Mouse (Mus musculus): ENCODE results near the gene Nit2.
A peak's percentile ranks its signal among the peaks of the same experiment; 100 is the strongest.

Gene Nit2

GRCm38 (mm10) chr16:57162841-57163240 lies 4.3 kb downstream of the Nit2 start:
- peak; percentile 71 for DNase-seq (ENCODE audit: low read depth)

- no peak for DNase-seq (ENCODE audit: low read depth)
Measured at GRCm38 (mm10) chr16:57159835-57160234, 7.3 kb downstream of the Nit2 start.

GRCm38 (mm10) chr16:57157728-57158127 lies 9.4 kb downstream of the Nit2 start:
- DNase-seq (ENCODE audit: low read depth), result no peak

- DNase-seq (ENCODE audit: low read depth), result no peak
Measured at GRCm38 (mm10) chr16:57157076-57157475, 10.1 kb downstream of the Nit2 start.

- DNase-seq (ENCODE audit: low read depth), result no peak
Measured at GRCm38 (mm10) chr16:57155899-57156298, 11.2 kb downstream of the Nit2 start.

- DNase-seq (ENCODE audit: low read depth), result no peak
Measured at GRCm38 (mm10) chr16:57151437-57151836, 15.7 kb downstream of the Nit2 start.

- DNase-seq (ENCODE audit: low read depth), result no peak
Measured at GRCm38 (mm10) chr16:57144741-57145140, 22.4 kb downstream of the Nit2 start.

- DNase-seq (ENCODE audit: low read depth), result no peak
Measured at GRCm38 (mm10) chr16:57133611-57134010, 33.5 kb downstream of the Nit2 start.

GRCm38 (mm10) chr16:57132326-57132725 lies 34.8 kb downstream of the Nit2 start:
- DNase-seq (ENCODE audit: low read depth), result peak; percentile 43

GRCm38 (mm10) chr16:57131544-57131943 lies 35.6 kb downstream of the Nit2 start:
- DNase-seq (ENCODE audit: low read depth), result no peak

GRCm38 (mm10) chr16:57130752-57131400 lies 36.3 kb downstream of the Nit2 start:
- DNase-seq (ENCODE audit: low read depth), result no peak

- DNase-seq (ENCODE audit: low read depth), result no peak
Measured at GRCm38 (mm10) chr16:57127825-57128224, 39.3 kb downstream of the Nit2 start.

- DNase-seq (ENCODE audit: low read depth), result no peak
Measured at GRCm38 (mm10) chr16:57126268-57126667, 40.9 kb downstream of the Nit2 start.

- DNase-seq (ENCODE audit: low read depth), result peak; percentile 73
Measured at GRCm38 (mm10) chr16:57122682-57123445, 44.3 kb downstream of the Nit2 start.

GRCm38 (mm10) chr16:57121816-57122415 lies 45.2 kb downstream of the Nit2 start:
- peak; percentile 43 for DNase-seq (ENCODE audit: low read depth)

- peak; percentile 98 for DNase-seq (ENCODE audit: low read depth)
Measured at GRCm38 (mm10) chr16:57120913-57121815, 46.0 kb downstream of the Nit2 start, which contains the start of gene Tomm70a. TSS of gene Tomm70a (plus strand) at chr16:57121703.

- DNase-seq (ENCODE audit: low read depth), result no peak
Measured at GRCm38 (mm10) chr16:57117562-57117961, 49.6 kb downstream of the Nit2 start.

GRCm38 (mm10) chr16:57116066-57116465 lies 51.1 kb downstream of the Nit2 start:
- peak; percentile 74 for DNase-seq (ENCODE audit: low read depth)
